Mouse (Mus musculus): ENCODE measurements around the gene 4921536K21Rik.
"Not testable (repeated sequence)": the region's sequence is repeated elsewhere in the genome, so short reads cannot be mapped to it uniquely, and the experiment has no call there.

4921536K21Rik gene

GRCm38 (mm10) chr11:3912100-3912874, 17.4 kb upstream of the 4921536K21Rik start:
- no peak for ATAC-seq (ENCODE audit: insufficient number of reproducible peaks, low FRiP score, low TSS enrichment)

DNA sequence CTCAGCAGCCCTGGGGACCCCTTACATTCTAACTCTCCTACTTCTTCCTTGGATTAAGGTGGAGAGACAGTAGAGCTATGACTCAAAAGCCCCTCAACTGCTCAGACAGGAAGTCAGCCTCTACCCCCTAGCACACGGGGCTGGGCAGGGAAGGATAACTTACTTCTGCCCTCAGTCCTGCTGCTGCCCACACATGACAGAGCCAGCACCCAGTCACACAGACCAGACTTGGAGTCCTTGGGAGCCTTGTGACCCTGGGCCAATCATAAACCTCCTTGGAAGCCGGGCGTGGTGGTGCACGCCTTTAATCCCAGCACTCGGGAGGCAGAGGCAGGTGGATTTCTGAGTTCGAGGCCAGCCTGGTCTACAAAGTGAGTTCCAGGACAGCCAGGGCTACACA, 16.5 kb upstream of the 4921536K21Rik start:
- ATAC-seq (ENCODE audit: insufficient number of reproducible peaks, low FRiP score, low TSS enrichment) = not testable (repeated sequence)

DNA sequence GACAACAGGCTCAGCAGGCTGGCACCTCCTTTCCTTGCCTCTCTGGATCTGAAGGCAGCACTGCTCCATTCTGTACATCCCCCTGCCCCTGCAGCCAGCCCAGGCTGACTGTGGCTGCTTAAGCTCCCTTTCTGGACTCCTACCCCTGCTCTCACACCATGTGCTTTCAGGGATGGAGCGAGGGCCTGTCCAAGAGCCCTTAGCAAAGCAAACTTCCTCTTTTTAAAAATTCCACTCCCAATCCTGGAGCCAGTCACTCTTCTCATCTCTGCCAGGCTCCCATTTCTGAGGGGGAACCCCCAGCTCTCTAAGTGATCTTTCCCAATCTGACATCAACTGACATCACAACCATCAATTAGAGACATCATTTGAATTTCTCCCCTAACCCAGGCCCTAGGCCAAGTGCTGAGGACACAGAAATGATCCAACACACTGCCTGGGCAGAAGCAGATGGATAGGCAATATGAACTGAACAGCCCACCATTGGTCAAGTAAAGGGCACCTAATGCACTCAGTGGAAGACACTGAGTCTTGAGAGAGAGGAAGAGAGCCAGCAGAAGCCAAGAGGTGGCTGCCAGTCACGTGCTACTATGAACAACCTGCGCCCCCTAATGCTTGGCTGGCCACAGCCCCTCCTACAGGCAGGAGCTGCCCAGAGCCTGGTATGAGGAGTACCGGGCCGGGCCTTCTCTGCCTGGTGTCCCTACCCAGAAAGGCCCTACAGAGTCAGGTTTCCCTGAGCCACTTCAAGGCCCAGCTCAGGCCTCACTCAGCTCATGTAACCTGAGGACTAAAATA, 15.8 kb upstream of the 4921536K21Rik start:
- ATAC-seq (ENCODE audit: insufficient number of reproducible peaks, low FRiP score, low TSS enrichment) = no peak

DNA sequence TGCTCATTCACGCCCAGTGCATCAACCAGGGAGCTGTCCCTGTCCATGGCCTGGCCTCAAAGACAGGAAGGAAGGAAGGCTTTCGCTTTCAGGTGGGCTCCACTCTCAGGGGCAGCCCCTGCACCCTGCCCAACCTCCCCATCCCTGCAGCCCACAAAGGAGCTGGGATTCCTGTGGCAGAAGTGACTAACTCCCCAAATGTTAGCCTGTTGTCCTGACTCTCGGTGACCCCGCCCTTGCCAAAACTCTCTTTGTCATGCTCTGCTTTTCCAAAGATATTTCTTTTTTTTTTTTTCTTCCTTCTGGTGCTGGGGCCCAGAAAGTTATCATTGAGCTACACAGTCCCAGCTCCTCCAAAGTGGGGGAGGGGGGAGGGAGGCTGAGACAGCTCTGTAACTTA, 14.3 kb upstream of the 4921536K21Rik start:
- ATAC-seq (ENCODE audit: insufficient number of reproducible peaks, low FRiP score, low TSS enrichment) = no peak

DNA sequence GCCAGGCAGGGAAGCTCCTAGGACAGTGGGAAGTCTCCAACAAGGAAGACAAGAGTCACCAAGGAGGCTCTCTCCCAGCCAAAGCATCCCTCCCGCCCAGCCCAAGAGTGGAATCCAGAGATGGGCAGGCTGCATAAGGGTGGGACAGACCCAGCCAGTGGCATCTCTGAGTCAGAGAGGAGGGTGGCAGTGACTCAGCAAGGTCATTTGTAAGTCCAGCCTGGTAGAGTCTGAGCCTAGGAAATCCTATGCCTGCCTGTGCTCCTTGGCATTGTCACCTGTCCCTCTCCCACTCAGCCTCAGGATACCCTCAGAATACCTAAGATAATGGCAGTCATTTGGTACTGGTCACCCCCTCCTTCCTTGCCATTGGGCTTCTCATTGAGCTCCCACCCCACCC, 10.5 kb upstream of the 4921536K21Rik start:
- ATAC-seq (ENCODE audit: insufficient number of reproducible peaks, low FRiP score, low TSS enrichment) = no peak

- no peak for ATAC-seq (ENCODE audit: insufficient number of reproducible peaks, low FRiP score, low TSS enrichment)
Measured at GRCm38 (mm10) chr11:3904673-3905072, 9.8 kb upstream of the 4921536K21Rik start.

DNA sequence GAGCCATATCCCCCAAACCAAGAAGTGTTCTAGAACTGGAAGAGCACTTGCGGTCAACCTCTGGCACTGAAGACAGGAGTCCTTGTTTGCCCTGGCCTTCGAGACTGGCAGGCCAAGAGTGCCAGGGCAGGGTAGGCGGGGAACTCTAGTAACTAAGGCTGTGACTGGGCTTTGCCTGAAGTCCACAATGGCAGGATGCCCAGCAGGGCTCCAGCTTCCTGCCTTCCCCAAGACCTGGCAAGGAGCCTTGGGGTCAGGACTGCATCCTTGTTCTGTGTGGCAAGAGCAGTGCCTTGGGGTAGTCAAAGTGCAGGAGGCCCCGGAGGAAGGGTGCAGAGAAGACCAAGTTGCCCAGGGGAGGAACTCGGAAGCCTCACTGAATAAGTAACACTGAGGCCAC, 8.1 kb upstream of the 4921536K21Rik start:
- ATAC-seq (ENCODE audit: insufficient number of reproducible peaks, low FRiP score, low TSS enrichment) = no peak

DNA sequence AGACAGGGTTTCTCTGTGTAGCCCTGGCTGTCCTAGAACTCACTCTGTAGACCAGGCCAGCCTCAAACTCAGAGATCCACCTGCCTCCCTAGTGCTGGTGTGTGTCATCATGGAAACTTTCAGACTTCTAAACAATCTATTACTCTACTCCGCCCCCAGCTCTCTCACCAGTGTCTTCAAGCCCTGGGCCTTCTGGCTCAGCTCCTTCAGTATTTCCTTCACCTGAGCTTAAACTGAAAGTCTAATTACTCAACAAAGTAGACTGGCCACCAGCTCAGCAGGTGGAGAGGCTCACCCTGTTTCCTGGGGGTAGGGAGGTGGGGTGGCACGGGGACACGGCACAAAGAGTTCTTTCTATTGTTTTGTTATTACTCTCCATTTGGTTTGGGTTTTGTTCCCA, 7.6 kb upstream of the 4921536K21Rik start:
- ATAC-seq (ENCODE audit: insufficient number of reproducible peaks, low FRiP score, low TSS enrichment) = no peak

DNA sequence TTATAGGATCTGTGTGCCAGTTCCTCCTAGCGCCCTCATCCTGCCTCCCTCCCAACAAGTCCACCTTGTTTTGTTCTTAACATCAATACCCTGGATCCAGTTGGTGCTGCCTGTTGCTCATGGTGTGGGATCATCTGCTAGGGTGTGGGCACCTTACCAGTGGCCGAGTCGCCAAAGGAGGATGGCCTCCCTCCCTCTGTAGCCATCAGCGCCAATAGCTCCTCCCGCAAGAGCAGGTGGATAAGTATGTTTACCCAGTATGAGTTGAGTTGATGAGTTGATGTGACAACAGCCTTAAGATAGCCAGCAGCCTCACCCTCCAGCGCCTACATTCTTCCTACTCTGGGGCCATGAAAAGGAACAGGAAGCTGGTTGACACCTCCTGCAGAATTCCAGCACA, 5.4 kb upstream of the 4921536K21Rik start:
- ATAC-seq (ENCODE audit: insufficient number of reproducible peaks, low FRiP score, low TSS enrichment) = no peak

DNA sequence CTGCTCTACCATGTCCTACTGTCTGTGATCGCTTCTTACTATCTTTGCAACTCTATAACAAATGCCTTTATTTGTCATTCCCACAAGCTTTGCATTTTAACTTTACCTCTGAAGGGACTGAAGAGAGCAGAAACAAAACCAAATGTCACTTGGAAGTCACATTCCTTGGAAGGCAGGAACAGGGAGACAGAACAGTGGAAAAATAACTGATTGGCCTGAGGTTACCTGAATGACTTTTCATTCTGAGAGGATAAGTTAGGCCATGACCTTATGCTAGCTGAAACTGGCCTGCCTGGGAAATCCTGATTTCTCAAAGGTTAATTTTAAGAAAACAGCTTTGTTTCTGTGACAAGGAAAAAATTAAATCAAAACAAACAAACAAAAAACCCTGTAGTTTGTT, 1.0 kb upstream of the 4921536K21Rik start:
- no peak for ATAC-seq (ENCODE audit: insufficient number of reproducible peaks, low FRiP score, low TSS enrichment)

GRCm38 (mm10) chr11:3895458-3895857, 560 bp upstream of the 4921536K21Rik start:
- no peak for ATAC-seq (ENCODE audit: insufficient number of reproducible peaks, low FRiP score, low TSS enrichment)

GRCm38 (mm10) chr11:3893970-3894369, 928 bp downstream of the 4921536K21Rik start:
- ATAC-seq (ENCODE audit: insufficient number of reproducible peaks, low FRiP score, low TSS enrichment) = no peak

DNA sequence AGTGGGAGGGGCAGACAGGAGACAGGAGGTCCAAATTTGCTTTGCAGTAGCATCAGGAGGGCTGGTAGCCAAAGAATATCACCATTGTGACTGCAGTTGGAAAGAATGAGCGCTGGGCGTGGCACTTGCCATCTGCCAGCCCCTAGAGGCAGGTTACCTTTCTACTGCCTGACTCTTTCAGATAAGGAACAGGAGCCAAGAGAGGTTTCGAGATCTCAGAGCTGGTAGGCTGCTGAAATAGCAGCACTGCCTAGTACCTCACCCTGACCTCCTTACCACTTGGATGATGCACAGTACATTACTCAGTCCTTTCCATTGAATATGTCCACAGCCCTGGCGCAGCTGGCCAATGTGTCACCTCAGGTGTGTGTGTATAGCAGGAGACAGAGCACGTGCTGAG, 7.6 kb downstream of the 4921536K21Rik start:
- ATAC-seq (ENCODE audit: insufficient number of reproducible peaks, low FRiP score, low TSS enrichment) = no peak; the same call in 1 of the 2 replicates

- ATAC-seq (ENCODE audit: insufficient number of reproducible peaks, low FRiP score, low TSS enrichment) = no peak
Measured at GRCm38 (mm10) chr11:3883711-3884110, 11.2 kb downstream of the 4921536K21Rik start.

DNA sequence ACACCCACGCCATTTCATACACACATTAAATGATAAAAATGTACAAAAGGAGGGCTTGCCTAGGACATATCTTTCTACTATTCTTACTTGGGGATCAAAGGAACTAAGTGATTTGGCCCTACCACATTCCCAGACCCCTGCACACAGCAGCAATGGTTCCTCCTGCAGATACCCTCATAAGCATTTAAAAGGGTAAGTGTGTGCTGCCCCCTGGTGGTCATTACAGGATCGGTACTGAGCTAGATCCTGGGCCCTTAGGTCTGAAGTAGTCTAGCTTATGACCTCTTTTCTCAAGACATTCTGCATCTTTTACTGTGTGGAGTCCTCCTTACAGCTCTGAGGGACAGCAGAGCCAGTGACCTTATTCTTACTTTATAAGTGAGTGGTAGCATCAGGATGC, 15.1 kb downstream of the 4921536K21Rik start:
- ATAC-seq (ENCODE audit: insufficient number of reproducible peaks, low FRiP score, low TSS enrichment) = 0 out of 2 replicates have a peak, but pooled peaks have one; percentile 72

DNA sequence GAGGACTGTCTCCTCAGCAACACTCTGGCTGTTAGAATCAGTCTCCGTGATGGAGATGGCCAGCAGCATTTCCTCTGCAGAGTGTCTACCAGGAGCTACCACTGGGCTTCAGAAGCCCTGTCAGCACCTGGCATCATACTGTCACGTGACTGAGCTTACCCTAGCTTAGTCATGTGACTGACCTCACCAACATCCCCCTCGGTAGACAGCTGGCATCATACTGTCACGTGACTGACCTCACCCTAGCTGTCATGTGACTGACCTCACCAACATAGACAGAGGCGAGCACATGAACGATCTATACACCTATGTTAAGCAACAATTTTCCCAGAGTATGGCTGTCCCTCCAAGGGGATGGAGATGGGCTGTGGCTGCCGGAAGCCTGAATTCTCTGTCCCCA, 16.2 kb downstream of the 4921536K21Rik start:
- ATAC-seq (ENCODE audit: insufficient number of reproducible peaks, low FRiP score, low TSS enrichment) = no peak

GRCm38 (mm10) chr11:3876419-3876818, 18.5 kb downstream of the 4921536K21Rik start:
- ATAC-seq (ENCODE audit: insufficient number of reproducible peaks, low FRiP score, low TSS enrichment) = no peak

DNA sequence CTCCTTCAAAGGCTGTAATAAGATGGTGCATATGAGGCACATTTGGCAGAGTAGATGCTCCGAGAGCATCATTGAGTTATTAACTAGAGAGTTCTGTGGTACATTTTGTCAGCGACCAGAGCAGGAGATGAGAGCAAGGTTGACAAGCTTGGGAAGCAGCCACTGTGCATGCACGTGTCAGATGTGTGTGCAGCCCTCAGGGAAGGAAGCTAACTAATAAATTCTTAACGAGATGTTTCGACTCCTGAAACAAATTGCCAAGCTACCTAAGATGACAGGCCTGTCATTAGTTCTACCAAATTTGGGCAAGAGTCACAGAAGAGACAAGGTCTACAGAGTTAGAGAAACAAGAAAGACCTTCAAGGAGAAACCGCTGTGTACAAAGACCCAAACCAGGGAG, 30.6 kb downstream of the 4921536K21Rik start:
- ATAC-seq (ENCODE audit: insufficient number of reproducible peaks, low FRiP score, low TSS enrichment) = no peak

GRCm38 (mm10) chr11:3863454-3864112, 31.3 kb downstream of the 4921536K21Rik start, which contains the start of gene Osbp2:
Gene Osbp2, minus strand, starts transcription at chr11:3863903.
- peak; percentile 86 for ATAC-seq (ENCODE audit: insufficient number of reproducible peaks, low FRiP score, low TSS enrichment)

DNA sequence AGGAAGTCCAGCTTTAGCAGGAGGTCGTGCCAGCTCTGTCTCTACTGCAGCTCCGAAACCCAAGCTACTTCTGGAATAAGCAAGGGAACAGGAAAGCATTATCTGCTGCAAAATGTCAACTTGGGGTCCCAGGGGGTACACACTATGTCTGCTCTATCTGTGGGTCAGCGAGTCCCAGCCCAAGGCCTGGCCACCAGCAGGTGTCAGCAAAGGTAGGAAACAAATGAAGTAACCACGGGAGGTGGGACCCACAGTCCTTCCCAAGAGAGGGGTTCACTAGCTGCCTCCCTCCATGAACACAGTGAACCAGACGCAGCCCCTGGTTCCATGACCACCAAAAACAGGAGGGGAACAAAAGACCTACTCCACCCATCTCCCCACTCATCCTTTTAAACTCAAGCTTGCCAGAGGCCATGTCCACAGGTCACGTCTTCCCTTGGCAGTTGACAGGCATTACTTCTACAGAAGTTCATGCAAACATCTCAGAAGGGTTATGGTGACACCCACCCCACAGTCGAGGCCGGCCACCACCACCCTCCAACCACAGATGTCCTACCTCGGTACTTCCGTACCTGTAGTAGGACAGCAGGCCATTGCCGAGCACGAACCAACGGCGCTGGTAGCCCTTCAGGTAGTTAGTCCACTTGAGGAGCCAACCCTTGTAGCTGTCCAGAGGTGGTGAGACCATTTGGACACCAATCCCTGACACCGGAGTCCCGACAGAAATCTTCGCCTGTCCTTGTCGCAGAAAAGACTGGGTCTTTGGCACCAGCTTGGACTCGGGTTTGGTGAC, 32.0 kb downstream of the 4921536K21Rik start:
- ATAC-seq (ENCODE audit: insufficient number of reproducible peaks, low FRiP score, low TSS enrichment) = no peak

Data from cerebellum, adult (tissue).